Mouse (Mus musculus) cerebellum, postnatal 10 days (tissue): ENCODE results near the gene Nkpd1.
"Not testable (repeated sequence)": the region's sequence is repeated elsewhere in the genome, so short reads cannot be mapped to it uniquely, and the experiment has no call there.

Experiments
- DNase-seq, 2 experiments: peaks; one replicate each; pipeline ENCODE4 v3.0.0; 2021; ENCODE audit warnings: mixed read lengths in 2 of 2

Nkpd1 gene

GRCm38 (mm10) chr7:19506969-19507611 is 10.5 kb upstream of the Nkpd1 start:
- peak; percentile 80 to 83 for DNase-seq

DNA sequence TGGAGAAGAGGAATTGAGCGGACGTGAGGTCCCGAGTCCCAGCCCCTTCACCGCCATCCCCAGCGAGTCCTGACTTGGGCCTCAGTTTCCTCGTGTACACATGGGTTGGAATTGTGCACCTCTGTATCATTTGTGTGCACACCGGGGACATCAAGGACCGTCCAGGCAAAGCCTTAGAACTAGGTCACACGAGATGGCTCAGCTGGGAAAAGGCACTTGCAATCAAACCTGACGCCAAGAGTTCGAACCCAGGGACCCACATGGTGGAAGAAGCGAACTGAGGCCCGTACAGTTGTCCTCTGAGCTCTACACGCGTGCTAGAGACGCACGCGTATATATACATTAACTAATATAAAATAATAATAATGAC is 10.0 kb upstream of the Nkpd1 start:
- DNase-seq: peak in 1 of 2 experiments; percentile 35

GRCm38 (mm10) chr7:19508150-19508923 is 9.3 kb upstream of the Nkpd1 start, which contains the start of the genes Bloc1s3 and Trappc6a:
Gene Bloc1s3 (minus strand): TSS chr7:19508367.
Gene Trappc6a (plus strand): TSS chr7:19508395.
- peak; percentile 96 for DNase-seq

GRCm38 (mm10) chr7:19508924-19509568 is 8.6 kb upstream of the Nkpd1 start:
- DNase-seq: peak in 1 of 2 experiments; percentile 16

DNA sequence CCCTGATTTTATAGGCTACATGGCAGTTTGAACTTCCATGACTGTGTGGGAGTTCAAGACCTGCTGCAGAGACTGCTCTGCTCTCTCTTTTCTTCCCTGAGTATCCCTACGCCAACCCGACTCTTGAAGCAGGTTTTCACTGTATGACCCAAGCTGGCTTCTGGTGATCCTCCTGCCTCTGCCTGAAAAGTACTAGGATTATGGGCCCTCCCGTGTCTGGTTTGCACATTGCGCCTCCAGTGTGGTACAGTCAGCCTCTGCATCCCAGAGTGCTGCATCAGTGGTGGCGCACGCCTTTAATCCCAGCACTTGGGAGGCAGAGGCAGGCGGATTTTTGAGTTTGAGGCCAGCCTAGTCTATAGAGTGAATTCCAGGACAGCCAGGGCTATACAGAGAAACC is 7.9 kb upstream of the Nkpd1 start:
- peak in 1 of 2 experiments; percentile 12 for DNase-seq

DNA sequence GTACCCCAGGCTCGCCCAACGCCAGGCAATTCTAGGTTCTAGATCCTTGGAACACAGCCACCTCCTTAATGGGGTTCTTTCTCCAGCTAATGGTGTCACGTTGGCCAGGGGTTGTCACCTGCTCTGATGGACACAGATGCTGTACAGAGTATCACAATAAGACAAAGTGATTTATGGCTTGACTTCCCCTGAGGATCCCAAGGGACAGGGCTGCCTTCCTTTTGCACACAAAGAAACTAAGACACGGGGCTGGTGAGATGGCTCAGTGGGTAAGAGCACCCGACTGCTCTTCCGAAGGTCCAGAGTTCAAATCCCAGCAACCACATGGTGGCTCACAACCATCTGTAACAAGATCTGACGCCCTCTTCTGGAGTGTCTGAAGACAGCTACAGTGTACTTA is 5.7 kb upstream of the Nkpd1 start:
- DNase-seq: not testable (repeated sequence)

- DNase-seq: no peak
These were observed 5.3 kb upstream of the Nkpd1 start for GRCm38 (mm10) chr7:19512353-19512752.

DNA sequence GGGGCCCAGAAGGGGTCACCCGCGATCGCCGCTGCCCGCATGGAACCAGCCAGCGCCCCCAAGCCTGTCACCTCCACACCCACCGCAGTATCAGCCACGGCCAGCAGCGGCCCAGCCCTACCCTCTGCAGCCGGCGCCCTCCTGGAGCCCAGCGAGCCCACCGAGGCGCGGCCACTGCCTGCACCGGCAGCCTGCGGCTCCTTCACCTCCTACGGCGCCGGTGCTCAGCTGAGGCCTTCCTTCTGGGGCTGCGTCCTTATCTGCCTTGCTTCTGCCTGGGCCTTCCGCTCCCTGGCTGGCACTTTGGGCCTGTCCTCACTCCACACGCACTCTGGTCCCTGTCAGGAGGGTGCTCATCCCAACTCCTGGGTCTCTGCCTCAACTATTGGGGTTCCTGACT is 2.4 kb downstream of the Nkpd1 start:
- peak in 1 of 2 experiments; percentile 13 for DNase-seq

- peak; percentile 55 to 58 for DNase-seq
These were observed 5.5 kb downstream of the Nkpd1 start for GRCm38 (mm10) chr7:19523017-19523756.

DNA sequence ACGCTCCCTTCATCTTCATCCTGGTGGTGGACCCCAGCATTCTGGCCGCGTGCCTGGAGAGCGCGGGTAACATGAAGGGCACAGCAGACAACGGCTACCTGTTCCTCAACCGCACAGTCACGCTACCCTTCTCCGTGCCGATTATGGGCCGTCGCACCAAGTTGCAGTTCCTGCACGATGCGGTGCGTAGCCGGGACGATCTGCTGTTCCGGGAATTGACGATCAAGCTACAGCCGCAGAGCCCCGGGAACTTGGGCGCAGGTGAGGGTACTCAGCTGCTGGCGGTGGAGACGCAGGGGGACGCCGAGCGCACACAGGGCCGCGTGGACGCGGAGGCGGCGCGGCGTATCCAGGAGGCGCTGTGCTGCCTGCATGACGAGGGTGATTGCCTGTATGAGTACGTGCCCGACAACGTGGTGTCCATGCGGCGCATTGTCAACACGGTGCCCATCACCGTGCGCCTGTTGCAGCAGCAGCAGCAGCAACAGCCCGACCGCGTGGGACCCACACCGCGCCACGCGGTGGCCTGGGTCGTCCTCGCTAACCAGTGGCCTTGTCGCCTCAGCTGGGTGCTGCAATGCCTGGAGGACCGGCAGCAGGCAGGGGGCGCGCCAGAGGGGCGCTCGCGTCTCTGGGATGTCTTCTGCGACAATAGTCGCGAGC is 6.2 kb downstream of the Nkpd1 start:
- peak; percentile 67 to 72 for DNase-seq

- DNase-seq: no peak
These were observed 6.9 kb downstream of the Nkpd1 start for GRCm38 (mm10) chr7:19524420-19525104.

GRCm38 (mm10) chr7:19525105-19525481 is 7.5 kb downstream of the Nkpd1 start:
- peak in 1 of 2 experiments; percentile 16 for DNase-seq

DNA sequence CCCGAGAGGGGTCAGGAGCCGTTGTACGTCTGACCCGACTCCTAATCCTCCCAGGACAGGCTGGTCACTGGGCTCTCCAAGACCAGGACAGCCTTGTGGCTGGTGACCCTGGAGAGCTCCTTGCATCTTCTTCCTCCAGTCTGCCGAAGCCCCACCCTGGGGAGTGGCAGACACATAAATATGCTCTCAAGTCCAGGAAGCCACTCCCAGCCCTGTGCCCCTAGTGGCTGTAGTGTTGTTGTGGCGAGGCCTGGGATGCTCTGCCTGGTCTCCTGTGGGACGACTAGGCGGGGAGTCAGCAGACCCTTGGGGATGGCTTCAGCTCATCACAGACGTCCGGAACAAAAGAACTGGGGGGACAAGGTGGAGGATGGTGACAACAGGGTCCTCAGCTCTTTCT is 13.4 kb downstream of the Nkpd1 start:
- no peak for DNase-seq

DNA sequence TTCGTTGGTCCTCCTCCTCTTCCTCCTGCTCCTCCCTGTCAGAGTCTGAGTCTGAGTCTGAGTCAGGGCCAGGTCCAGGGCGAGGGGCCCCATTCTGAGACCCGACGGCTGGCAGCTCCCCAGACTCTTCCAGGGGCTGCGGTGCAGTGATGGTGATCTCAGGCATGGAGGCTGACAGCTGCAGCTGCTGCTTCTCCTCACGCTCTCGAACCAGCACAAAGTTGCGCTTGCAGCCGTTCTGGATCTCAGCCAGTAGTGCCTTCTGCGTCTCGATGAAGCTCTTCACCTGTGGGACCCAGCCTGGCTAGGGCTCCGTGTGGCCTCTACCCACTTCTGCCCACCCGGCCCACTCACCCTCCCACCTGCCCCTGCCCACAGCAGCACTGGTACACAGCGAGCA is 14.6 kb downstream of the Nkpd1 start:
- peak in 1 of 2 experiments; percentile 46 for DNase-seq

DNA sequence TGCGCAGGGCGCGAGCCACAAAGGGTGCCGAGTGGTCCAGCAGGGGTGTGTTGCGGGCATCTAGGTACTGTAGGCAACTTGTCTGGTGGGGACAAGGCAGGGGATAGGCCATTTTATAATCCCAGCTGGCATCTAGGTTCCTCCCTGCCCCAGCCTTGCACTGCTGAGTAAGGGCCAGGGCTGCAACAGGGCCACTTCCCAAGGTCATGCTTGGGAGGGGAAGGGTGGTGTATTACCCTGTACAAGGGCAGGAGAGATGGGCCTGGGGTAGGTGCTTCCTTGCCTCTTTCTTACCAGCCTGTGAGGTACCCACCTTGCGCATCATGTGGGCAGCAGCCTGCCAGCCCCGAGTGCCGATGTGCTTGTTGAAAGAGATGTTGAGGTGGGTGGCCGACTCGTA is 17.0 kb downstream of the Nkpd1 start:
- DNase-seq: no peak

DNA sequence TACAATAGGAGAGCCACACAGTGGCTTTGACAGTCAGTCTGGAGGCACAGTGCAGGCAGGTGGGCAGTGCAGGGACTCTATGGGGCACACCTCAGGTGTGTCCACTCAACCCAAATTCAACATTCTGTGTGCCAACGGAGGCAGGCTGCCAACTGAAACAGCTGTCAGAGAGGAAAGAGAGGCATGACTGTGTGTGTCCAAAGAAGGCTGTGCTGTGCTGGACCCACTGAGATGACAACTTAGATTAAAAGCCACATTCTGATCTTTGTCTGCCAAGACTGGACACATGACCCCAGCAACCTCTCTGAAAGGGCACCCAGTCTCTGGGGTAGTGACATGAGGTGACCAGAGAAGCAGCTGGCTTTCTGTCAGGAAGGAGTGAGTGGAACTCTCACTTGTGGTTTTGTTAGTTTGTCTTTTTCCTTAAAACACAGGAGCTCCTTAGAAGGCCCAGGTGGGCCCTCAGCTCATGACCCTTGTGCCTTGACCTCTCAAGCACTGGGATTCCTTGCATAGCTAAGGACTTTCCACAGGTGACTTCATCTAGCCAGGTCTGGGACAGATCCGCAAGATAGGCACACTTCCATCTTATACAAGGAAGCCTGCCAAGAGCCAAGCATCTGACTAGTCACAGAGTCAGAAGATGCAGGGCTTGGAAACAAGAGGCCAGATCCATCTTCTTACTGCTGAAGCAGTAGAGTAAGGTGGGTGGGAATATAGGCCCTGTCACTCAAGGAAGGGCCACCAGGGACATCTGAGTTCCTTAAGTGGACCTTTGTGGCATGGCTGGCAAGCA is 23.3 kb downstream of the Nkpd1 start:
- DNase-seq: peak; percentile 65

- DNase-seq: peak in 1 of 2 experiments; percentile 44
These were observed 24.1 kb downstream of the Nkpd1 start for GRCm38 (mm10) chr7:19541681-19542154.

- peak; percentile 82 to 89 for DNase-seq
These were observed 24.6 kb downstream of the Nkpd1 start for GRCm38 (mm10) chr7:19542155-19542691.

DNA sequence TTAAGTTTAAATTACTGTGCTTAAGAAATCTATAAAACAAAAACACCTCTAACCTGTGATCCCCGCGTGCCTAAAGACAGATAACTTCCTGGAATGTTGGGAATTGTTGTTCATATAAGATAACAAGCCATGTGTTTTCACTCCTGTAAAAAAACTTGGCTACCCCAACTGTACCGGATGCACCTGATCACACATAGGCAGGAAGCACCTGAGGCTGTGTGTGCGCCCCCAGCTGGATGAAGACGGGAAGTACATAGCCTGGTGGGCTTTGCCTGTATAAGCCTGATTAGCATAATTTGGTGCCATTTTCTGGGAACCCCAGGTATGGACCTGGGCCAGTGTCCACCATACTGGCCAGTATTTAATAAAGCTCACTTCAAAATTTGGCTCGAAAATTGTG is 25.9 kb downstream of the Nkpd1 start:
- DNase-seq: peak in 1 of 2 experiments; percentile 56

GRCm38 (mm10) chr7:19546007-19546406 is 28.4 kb downstream of the Nkpd1 start:
- DNase-seq: no peak
